Mouse (Mus musculus): ENCODE data around the gene Gm10964.

- TF ChIP-seq CTCF (IDR thresholded peaks at IDR 0.05; ENCODE audit: borderline replicate concordance, insufficient read depth, low read length), result no peak
- no peak for TF ChIP-seq POLR2A (IDR thresholded peaks at IDR 0.05; ENCODE audit: low read depth, low read length)
Observed at GRCm38 (mm10) chr3:103715762-103716693, 23.1 kb upstream of the Gm10964 start.
